Mouse (Mus musculus) testis, adult 2 months (tissue): Measurements from ENCODE around the gene Nae1. TPM values are rescaled to one million over a fixed set of nuclear protein-coding genes. Genes with fewer than 3 reads are reported as not detected.
A peak's percentile ranks its signal among the peaks of the same experiment; 100 is the strongest.

ENCODE experiments used
- H3K27ac ChIP-seq: fragments of 200-500 bp; 2 replicates; pipeline ENCODE4 v1.5.1; 2012; ENCODE audit warnings: low read depth, low read length; ENCODE audit not compliant: control insufficient read depth, insufficient read depth
- H3K27me3 ChIP-seq: fragments of 200-500 bp; 2 replicates; pipeline ENCODE4 v1.6.1; 2012; ENCODE audit warnings: mild to moderate bottlenecking, low read length, moderate library complexity; ENCODE audit not compliant: control insufficient read depth, insufficient read depth
- H3K36me3 ChIP-seq: fragments of 200-500 bp; 2 replicates; pipeline ENCODE4 v1.6.1; 2012; ENCODE audit warnings: mild to moderate bottlenecking, low read length; ENCODE audit not compliant: control insufficient read depth, insufficient read depth
- H3K4me1 ChIP-seq: fragments of 200-500 bp; 2 replicates; pipeline ENCODE4 v1.6.1; 2012; ENCODE audit warnings: low read length; ENCODE audit not compliant: control insufficient read depth, insufficient read depth
- H3K4me3 ChIP-seq: fragments of 200-500 bp; 2 replicates; pipeline ENCODE4 v1.5.1; 2012; ENCODE audit warnings: low read depth, mild to moderate bottlenecking, low read length, moderate library complexity, mixed read lengths; ENCODE audit not compliant: control insufficient read depth
- CTCF ChIP-seq: fragments of 200-500 bp; IDR thresholded peaks from 2 replicates; pipeline ENCODE4 v1.5.1; 2012; ENCODE audit warnings: low read depth, mild to moderate bottlenecking, inconsistent platforms, low read length, moderate library complexity; ENCODE audit not compliant: control insufficient read depth, insufficient read depth, insufficient replicate concordance
- POLR2A ChIP-seq: fragments of 200-500 bp; IDR thresholded peaks from 2 replicates; pipeline ENCODE4 v1.6.1; 2012; ENCODE audit warnings: low read depth, mild to moderate bottlenecking, inconsistent platforms, low read length, moderate library complexity; ENCODE audit not compliant: control insufficient read depth
- polyA plus RNA-seq: library from polyadenylated mRNA; depleted of rRNA; stranded (reverse); fragments of >200 nt; gene quantifications from 2 replicates; pipeline ENCODE4 v1.2.3, GENCODE M21; 2012

The Nae1 gene
- polyA plus RNA-seq, 1 experiment, result 26.0 TPM

- H3K4me3 ChIP-seq, result peak overlapping the region; percentile 69
- H3K27me3 ChIP-seq, result no peaks in the 10 kb centered on the region; the same call in 1 of the 2 replicates
- H3K27ac ChIP-seq, result no peak overlapping the region
- peaks cover 11% of the 10 kb centered on the region for H3K4me1 ChIP-seq
- 0 out of 2 replicates have a peak, but pooled peaks have one; percentile 13 for TF ChIP-seq POLR2A
- no peak for TF ChIP-seq CTCF
- no peaks in the 10 kb centered on the region for H3K36me3 ChIP-seq
These were observed 6.5 kb upstream of the Nae1 start for GRCm38 (mm10) chr8:104540710-104541514.

GRCm38 (mm10) chr8:104540238-104540637, 5.8 kb upstream of the Nae1 start:
- no peak overlapping the region for H3K4me3 ChIP-seq
- no peak overlapping the region for H3K27ac ChIP-seq
- TF ChIP-seq POLR2A (no peak), CTCF (no peak)
- no peaks in the 10 kb centered on the region for H3K36me3 ChIP-seq
- no peaks in the 10 kb centered on the region; the same call in 1 of the 2 replicates for H3K27me3 ChIP-seq
- H3K4me1 ChIP-seq, result peaks cover 13% of the 10 kb centered on the region

- Histone ChIP-seq H3K27me3 (no peaks in the 10 kb centered on the region; the same call in 1 of the 2 replicates), H3K27ac (no peak overlapping the region), H3K4me1 (peaks cover 17% of the 10 kb centered on the region), H3K36me3 (no peaks in the 10 kb centered on the region), H3K4me3 (no peak overlapping the region)
- TF ChIP-seq POLR2A, result no peak
These were observed 5.1 kb upstream of the Nae1 start for GRCm38 (mm10) chr8:104539566-104539965.

- no peaks in the 10 kb centered on the region for H3K36me3 ChIP-seq
- peaks cover 17% of the 10 kb centered on the region for H3K4me1 ChIP-seq
- H3K27ac ChIP-seq, result no peak overlapping the region
- TF ChIP-seq CTCF (no peak), POLR2A (no peak)
- H3K4me3 ChIP-seq, result no peak overlapping the region
- no peaks in the 10 kb centered on the region; the same call in 1 of the 2 replicates for H3K27me3 ChIP-seq
These were observed 4.5 kb upstream of the Nae1 start for GRCm38 (mm10) chr8:104538896-104539295.

- H3K27ac ChIP-seq, result no peak overlapping the region
- H3K4me1 ChIP-seq, result peaks cover 11% of the 10 kb centered on the region
- H3K27me3 ChIP-seq, result no peaks in the 10 kb centered on the region; the same call in 1 of the 2 replicates
- no peaks in the 10 kb centered on the region for H3K36me3 ChIP-seq
- H3K4me3 ChIP-seq, result no peak overlapping the region
- TF ChIP-seq CTCF (no peak), POLR2A (no peak)
These were observed 1.6 kb upstream of the Nae1 start for GRCm38 (mm10) chr8:104536028-104536427.

- H3K27me3 ChIP-seq, result no peaks in the 10 kb centered on the region
- H3K36me3 ChIP-seq, result no peaks in the 10 kb centered on the region
- no peak overlapping the region; the same call in 1 of the 2 replicates for H3K27ac ChIP-seq
- no peak overlapping the region for H3K4me3 ChIP-seq
- TF ChIP-seq POLR2A, result no peak
- no peak for TF ChIP-seq CTCF
- H3K4me1 ChIP-seq, result peaks cover 6% of the 10 kb centered on the region
These were observed 941 bp upstream of the Nae1 start for GRCm38 (mm10) chr8:104535378-104535777.

- Histone ChIP-seq H3K4me3 (peak overlapping the region; percentile 99), H3K27me3 (no peaks in the 10 kb centered on the region), H3K27ac (0 out of 2 replicates have a peak overlapping the region, but pooled peaks have one; percentile 14), H3K4me1 (peaks cover 6% of the 10 kb centered on the region), H3K36me3 (no peaks in the 10 kb centered on the region)
- no peak for TF ChIP-seq POLR2A
- no peak for TF ChIP-seq CTCF
These were observed 323 bp upstream of the Nae1 start for GRCm38 (mm10) chr8:104534779-104535141.

GRCm38 (mm10) chr8:104533551-104533950, 886 bp downstream of the Nae1 start:
- TF ChIP-seq CTCF (no peak), POLR2A (no peak)
- peak overlapping the region; percentile 99 for H3K4me3 ChIP-seq
- no peaks in the 10 kb centered on the region for H3K27me3 ChIP-seq
- H3K27ac ChIP-seq, result peak overlapping the region; percentile 91; the same call in 1 of the 2 replicates
- peaks cover 6% of the 10 kb centered on the region for H3K4me1 ChIP-seq
- H3K36me3 ChIP-seq, result no peaks in the 10 kb centered on the region
